Mouse (Mus musculus): ENCODE results near the gene Gm20388. TPM values are rescaled to one million over a fixed set of nuclear protein-coding genes. Genes with fewer than 3 reads are reported as not detected.

The Gm20388 gene
- polyA plus RNA-seq, 1 experiment from 2014 or later = not detected

DNA sequence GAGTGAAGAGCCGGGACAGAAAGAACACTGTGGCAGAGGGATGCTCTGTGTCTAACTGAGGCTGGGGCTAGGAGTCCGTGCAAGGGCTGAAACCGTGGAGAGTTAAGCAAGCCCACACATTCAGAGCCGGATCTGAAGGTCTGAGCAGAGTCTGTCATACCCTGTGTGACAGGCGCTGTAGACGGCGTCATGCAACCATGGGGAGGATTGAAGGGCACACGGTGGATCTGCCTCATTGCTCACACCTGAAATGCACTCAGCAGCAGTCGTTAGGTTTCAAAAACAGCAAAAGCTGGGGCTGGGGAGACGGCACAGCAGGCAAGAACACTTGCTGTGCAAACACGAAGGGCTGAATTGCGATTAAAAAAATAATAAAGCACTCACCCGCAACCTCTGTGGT is 433.9 kb downstream of the Gm20388 start:
- peak overlapping the region; percentile 15 for H3K27ac ChIP-seq
- DNase-seq (ENCODE audit: low spot score) (no peak), ATAC-seq (ENCODE audit: low FRiP score) (no peak)
- no peaks in the 10 kb centered on the region for H3K9me3 ChIP-seq (ENCODE audit: control insufficient read depth, low read length)
- H3K4me3 ChIP-seq (replicated peaks; ENCODE audit: low read length) = no peak overlapping the region
- no peaks in the 10 kb centered on the region for H3K27me3 ChIP-seq (ENCODE audit: control insufficient read depth, insufficient read depth, low read length)
- peaks cover 72% of the 10 kb centered on the region for H3K4me1 ChIP-seq (replicated peaks; ENCODE audit: control insufficient read depth, insufficient read depth, low read length)
- no peaks in the 10 kb centered on the region for H3K36me3 ChIP-seq (replicated peaks; ENCODE audit: control insufficient read depth, insufficient read depth)
- no peak overlapping the region for H3K9ac ChIP-seq
- H3K4me2 ChIP-seq (replicated peaks) = no peak overlapping the region
- 14% methylated on average over 13 of the region's 13 CpGs for WGBS

GRCm38 (mm10) chr8:120347734-120348341 is 437.2 kb downstream of the Gm20388 start:
- H3K9ac ChIP-seq = peak overlapping the region; percentile 43
- no peaks in the 10 kb centered on the region for H3K9me3 ChIP-seq (ENCODE audit: control insufficient read depth, low read length)
- DNase-seq (ENCODE audit: low spot score) = peak; percentile 55
- H3K27ac ChIP-seq = peak overlapping the region; percentile 83
- H3K4me3 ChIP-seq (replicated peaks; ENCODE audit: low read length) = no peak overlapping the region
- 24% methylated on average over 21 of the region's 21 CpGs for WGBS
- peak; percentile 65 for ATAC-seq (ENCODE audit: low FRiP score)
- H3K27me3 ChIP-seq (ENCODE audit: control insufficient read depth, insufficient read depth, low read length) = no peaks in the 10 kb centered on the region
- no peaks in the 10 kb centered on the region for H3K36me3 ChIP-seq (replicated peaks; ENCODE audit: control insufficient read depth, insufficient read depth)
- peak overlapping the region; percentile 17 for H3K4me2 ChIP-seq (replicated peaks)
- H3K4me1 ChIP-seq (replicated peaks; ENCODE audit: control insufficient read depth, insufficient read depth, low read length) = peaks cover 78% of the 10 kb centered on the region

- ATAC-seq (ENCODE audit: low FRiP score) (no peak), DNase-seq (ENCODE audit: low spot score) (no peak)
- Histone ChIP-seq H3K4me1 (replicated peaks; ENCODE audit: control insufficient read depth, insufficient read depth, low read length) (peaks cover 78% of the 10 kb centered on the region), H3K4me2 (replicated peaks) (no peak overlapping the region), H3K9me3 (ENCODE audit: control insufficient read depth, low read length) (no peaks in the 10 kb centered on the region), H3K4me3 (replicated peaks; ENCODE audit: low read length) (no peak overlapping the region), H3K27me3 (ENCODE audit: control insufficient read depth, insufficient read depth, low read length) (no peaks in the 10 kb centered on the region), H3K9ac (no peak overlapping the region), H3K27ac (peak overlapping the region; percentile 83), H3K36me3 (replicated peaks; ENCODE audit: control insufficient read depth, insufficient read depth) (no peaks in the 10 kb centered on the region)
- 18% methylated on average over 11 of the region's 11 CpGs for WGBS
Observed at GRCm38 (mm10) chr8:120348922-120349321, 438.3 kb downstream of the Gm20388 start.

- ATAC-seq (ENCODE audit: low FRiP score) (no peak), DNase-seq (ENCODE audit: low spot score) (no peak)
- H3K4me2 ChIP-seq (replicated peaks) = no peak overlapping the region
- peaks cover 59% of the 10 kb centered on the region for H3K4me1 ChIP-seq (replicated peaks; ENCODE audit: control insufficient read depth, insufficient read depth, low read length)
- no peaks in the 10 kb centered on the region for H3K27me3 ChIP-seq (ENCODE audit: control insufficient read depth, insufficient read depth, low read length)
- H3K27ac ChIP-seq = no peak overlapping the region
- H3K9me3 ChIP-seq (ENCODE audit: control insufficient read depth, low read length) = no peaks in the 10 kb centered on the region
- no peak overlapping the region for H3K9ac ChIP-seq
- H3K36me3 ChIP-seq (replicated peaks; ENCODE audit: control insufficient read depth, insufficient read depth) = no peaks in the 10 kb centered on the region
- no peak overlapping the region for H3K4me3 ChIP-seq (replicated peaks; ENCODE audit: low read length)
- 64% methylated on average over 7 of the region's 7 CpGs for WGBS
Observed at GRCm38 (mm10) chr8:120351332-120352071, 440.9 kb downstream of the Gm20388 start.

DNA sequence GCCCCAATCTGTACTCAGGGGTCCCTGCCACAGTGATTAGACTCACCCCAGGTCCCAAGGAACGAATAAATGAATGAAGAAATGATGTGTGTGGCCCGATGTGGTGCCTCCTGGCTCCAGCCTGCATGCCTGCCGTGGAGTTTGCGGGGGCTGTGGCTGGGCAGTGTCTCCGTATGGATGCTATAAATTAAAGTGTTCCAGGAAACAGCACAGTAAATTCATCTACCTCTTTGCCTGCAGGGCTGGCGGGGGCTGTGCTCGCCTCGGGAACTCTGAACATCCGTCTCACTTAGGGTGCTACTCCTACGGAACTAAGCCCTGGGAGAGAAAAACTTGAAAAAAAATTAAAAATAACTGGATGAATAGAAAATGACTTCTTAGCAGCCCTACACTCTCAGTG is 441.5 kb downstream of the Gm20388 start:
- no peak for ATAC-seq (ENCODE audit: low FRiP score)
- Histone ChIP-seq H3K4me2 (replicated peaks) (no peak overlapping the region), H3K36me3 (replicated peaks; ENCODE audit: control insufficient read depth, insufficient read depth) (no peaks in the 10 kb centered on the region), H3K4me1 (replicated peaks; ENCODE audit: control insufficient read depth, insufficient read depth, low read length) (peaks cover 53% of the 10 kb centered on the region), H3K9me3 (ENCODE audit: control insufficient read depth, low read length) (no peaks in the 10 kb centered on the region), H3K27me3 (ENCODE audit: control insufficient read depth, insufficient read depth, low read length) (no peaks in the 10 kb centered on the region), H3K9ac (no peak overlapping the region), H3K27ac (no peak overlapping the region), H3K4me3 (replicated peaks; ENCODE audit: low read length) (no peak overlapping the region)
- WGBS = 53% methylated on average over 10 of the region's 10 CpGs
- DNase-seq (ENCODE audit: low spot score) = no peak

DNA sequence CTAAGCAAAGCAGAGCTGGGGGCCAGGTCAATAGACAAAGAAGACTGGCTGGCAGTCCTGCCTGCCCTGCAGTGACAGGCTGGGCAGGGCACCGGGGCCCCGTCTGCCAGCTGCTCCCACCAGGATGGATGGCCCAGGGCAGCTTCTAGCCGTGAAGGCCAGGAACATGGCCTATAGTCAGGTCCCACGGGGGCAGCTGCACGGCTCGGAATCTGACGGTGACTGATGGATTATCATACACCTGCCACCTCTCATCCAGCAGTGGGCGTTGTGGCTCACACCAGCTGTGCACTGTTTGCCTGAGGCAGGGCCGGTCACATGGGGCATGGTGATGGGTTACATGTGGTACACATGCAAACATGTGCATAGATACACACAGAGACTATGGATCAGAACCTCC is 445.4 kb downstream of the Gm20388 start:
- Histone ChIP-seq H3K4me3 (replicated peaks; ENCODE audit: low read length) (no peak overlapping the region), H3K36me3 (replicated peaks; ENCODE audit: control insufficient read depth, insufficient read depth) (no peaks in the 10 kb centered on the region), H3K9ac (no peak overlapping the region), H3K4me1 (replicated peaks; ENCODE audit: control insufficient read depth, insufficient read depth, low read length) (peaks cover 26% of the 10 kb centered on the region), H3K4me2 (replicated peaks) (no peak overlapping the region), H3K27ac (no peak overlapping the region), H3K27me3 (ENCODE audit: control insufficient read depth, insufficient read depth, low read length) (no peaks in the 10 kb centered on the region), H3K9me3 (ENCODE audit: control insufficient read depth, low read length) (no peaks in the 10 kb centered on the region)
- WGBS = 32% methylated on average over 9 of the region's 9 CpGs
- DNase-seq (ENCODE audit: low spot score) (no peak), ATAC-seq (ENCODE audit: low FRiP score) (no peak)

- Histone ChIP-seq H3K27me3 (ENCODE audit: control insufficient read depth, insufficient read depth, low read length) (no peaks in the 10 kb centered on the region), H3K9ac (no peak overlapping the region), H3K27ac (no peak overlapping the region), H3K4me2 (replicated peaks) (no peak overlapping the region), H3K4me3 (replicated peaks; ENCODE audit: low read length) (no peak overlapping the region), H3K36me3 (replicated peaks; ENCODE audit: control insufficient read depth, insufficient read depth) (no peaks in the 10 kb centered on the region), H3K9me3 (ENCODE audit: control insufficient read depth, low read length) (no peaks in the 10 kb centered on the region), H3K4me1 (replicated peaks; ENCODE audit: control insufficient read depth, insufficient read depth, low read length) (peaks cover 17% of the 10 kb centered on the region)
- DNase-seq (ENCODE audit: low spot score) (no peak), ATAC-seq (ENCODE audit: low FRiP score) (no peak)
- 58% methylated on average over 6 of the region's 6 CpGs for WGBS
Observed at GRCm38 (mm10) chr8:120357504-120357903, 446.9 kb downstream of the Gm20388 start.

- no peaks in the 10 kb centered on the region for H3K36me3 ChIP-seq (replicated peaks; ENCODE audit: control insufficient read depth, insufficient read depth)
- H3K4me2 ChIP-seq (replicated peaks) = no peak overlapping the region
- no peaks in the 10 kb centered on the region for H3K9me3 ChIP-seq (ENCODE audit: control insufficient read depth, low read length)
- WGBS = 70% methylated on average over 8 of the region's 8 CpGs
- DNase-seq (ENCODE audit: low spot score) (no peak), ATAC-seq (ENCODE audit: low FRiP score) (no peak)
- H3K4me3 ChIP-seq (replicated peaks; ENCODE audit: low read length) = no peak overlapping the region
- no peak overlapping the region for H3K27ac ChIP-seq
- H3K9ac ChIP-seq = no peak overlapping the region
- H3K4me1 ChIP-seq (replicated peaks; ENCODE audit: control insufficient read depth, insufficient read depth, low read length) = no peaks in the 10 kb centered on the region
- no peaks in the 10 kb centered on the region for H3K27me3 ChIP-seq (ENCODE audit: control insufficient read depth, insufficient read depth, low read length)
Observed at GRCm38 (mm10) chr8:120361301-120361700, 450.7 kb downstream of the Gm20388 start.

DNA sequence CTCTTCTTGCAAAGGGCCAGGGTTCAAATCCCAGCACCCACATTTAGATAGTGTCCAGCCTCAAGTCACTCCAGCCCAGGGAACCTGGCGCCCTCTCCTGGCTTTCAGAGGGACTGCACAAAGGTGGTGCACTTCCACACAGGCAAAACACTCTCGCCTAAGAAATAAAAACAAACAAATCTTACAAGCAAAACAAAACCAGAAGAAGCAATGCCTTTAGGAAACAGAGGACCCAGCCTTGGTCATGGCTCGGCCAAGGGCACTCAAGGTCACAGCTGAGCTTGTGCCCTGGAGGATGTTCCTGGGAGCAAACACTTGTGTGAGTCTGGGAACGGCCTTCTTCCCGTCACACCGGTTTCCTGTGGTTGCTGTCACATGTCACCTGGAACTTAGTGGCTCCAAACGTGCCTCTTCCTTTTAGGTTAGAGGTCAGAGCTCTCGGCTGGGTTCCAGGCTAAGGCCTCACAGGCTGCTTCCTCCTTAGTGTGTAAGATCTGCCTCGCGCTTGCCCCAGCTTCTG is 453.0 kb downstream of the Gm20388 start:
- no peak for DNase-seq (ENCODE audit: low spot score)
- no peak overlapping the region for H3K4me2 ChIP-seq (replicated peaks)
- H3K4me3 ChIP-seq (replicated peaks; ENCODE audit: low read length) = no peak overlapping the region
- H3K4me1 ChIP-seq (replicated peaks; ENCODE audit: control insufficient read depth, insufficient read depth, low read length) = no peaks in the 10 kb centered on the region; the same call in 1 of the 2 replicates
- WGBS = 65% methylated on average over 10 of the region's 10 CpGs
- no peak for ATAC-seq (ENCODE audit: low FRiP score)
- no peaks in the 10 kb centered on the region for H3K9me3 ChIP-seq (ENCODE audit: control insufficient read depth, low read length)
- no peaks in the 10 kb centered on the region for H3K27me3 ChIP-seq (ENCODE audit: control insufficient read depth, insufficient read depth, low read length)
- no peak overlapping the region for H3K9ac ChIP-seq
- no peak overlapping the region for H3K27ac ChIP-seq
- no peaks in the 10 kb centered on the region for H3K36me3 ChIP-seq (replicated peaks; ENCODE audit: control insufficient read depth, insufficient read depth)
